Comparison of ENCODE assay signal across 26 mouse cellular contexts in genomic region chr10:9030486-9030885, GRCm38 (mm10).
"Had no signal": no experiment of that assay in that cellular context is flagged by ENCODE, and none has a peak within 500 bp of the region (broad histone marks: within the 10 kb centered on the region; RNA-seq: fewer than 3 reads in every experiment).

No protein-coding gene starts in this region.

- H3K9me3 ChIP-seq: heart, embryonic 10.5 days; hindbrain, embryonic 10.5 days; hindbrain, embryonic 12.5 days; intestine, embryonic 15.5 days; limb, embryonic 13.5 days; limb, embryonic 15.5 days; liver, embryonic 12.5 days had no signal

- DNase-seq: gastrocnemius, adult 2 months; gastrocnemius, postnatal 10 days; gastrocnemius, postnatal 25 days; heart, postnatal 10 days; heart, postnatal 4 days; kidney, adult 18-20 months; kidney, adult 8-10 months; kidney, postnatal 10 days; kidney, postnatal 25 days; kidney, postnatal 4 days; left cerebral cortex, postnatal 4 days had no signal

- H3K27me3 ChIP-seq: heart, embryonic 12.5 days; hindbrain, embryonic 12.5 days; intestine, embryonic 15.5 days; limb, embryonic 13.5 days; limb, embryonic 15.5 days; liver, embryonic 12.5 days had no signal

- ATAC-seq: hindbrain, embryonic 16.5 days; inflammation-experienced regulatory T-cells, adult 6 months; intestine, embryonic 15.5 days; intestine, postnatal 0 days; liver, embryonic 12.5 days had no signal

- H3K9ac ChIP-seq: heart, embryonic 12.5 days; hindbrain, embryonic 12.5 days; hindbrain, embryonic 14.5 days; intestine, embryonic 15.5 days; limb, embryonic 13.5 days; limb, embryonic 15.5 days; liver, embryonic 12.5 days; liver, embryonic 14.5 days had no signal

- H3K27ac ChIP-seq: gastrocnemius, adult 2 months; heart, embryonic 10.5 days; hindbrain, embryonic 10.5 days; hindbrain, embryonic 12.5 days; hindbrain, embryonic 14.5 days; intestine, embryonic 15.5 days; layer of hippocampus, adult 2 months; left cerebral cortex, adult 2 months; limb, embryonic 13.5 days; limb, embryonic 15.5 days; liver, embryonic 12.5 days; liver, embryonic 14.5 days had no signal

- H3K4me2 ChIP-seq: heart, embryonic 12.5 days; hindbrain, embryonic 12.5 days; hindbrain, embryonic 14.5 days; intestine, embryonic 15.5 days; limb, embryonic 13.5 days; limb, embryonic 15.5 days; liver, embryonic 12.5 days had no signal

- H3K36me3 ChIP-seq: heart, embryonic 10.5 days; heart, embryonic 12.5 days; hindbrain, embryonic 10.5 days; hindbrain, embryonic 12.5 days; intestine, embryonic 15.5 days; limb, embryonic 13.5 days; limb, embryonic 15.5 days; liver, embryonic 12.5 days had no signal

- H3K4me3 ChIP-seq: gastrocnemius, adult 2 months; heart, embryonic 10.5 days; heart, embryonic 12.5 days; hindbrain, embryonic 10.5 days; hindbrain, embryonic 12.5 days; intestine, embryonic 15.5 days; layer of hippocampus, adult 2 months; left cerebral cortex, adult 2 months; limb, embryonic 13.5 days; limb, embryonic 15.5 days; liver, embryonic 12.5 days had no signal

- H3K4me1 ChIP-seq: heart, embryonic 10.5 days; heart, embryonic 12.5 days; hindbrain, embryonic 10.5 days; hindbrain, embryonic 12.5 days; intestine, embryonic 15.5 days; limb, embryonic 13.5 days; limb, embryonic 15.5 days; liver, embryonic 12.5 days had no signal
